ENCODE assay signal across 27 mouse cellular contexts in the genomic region with DNA sequence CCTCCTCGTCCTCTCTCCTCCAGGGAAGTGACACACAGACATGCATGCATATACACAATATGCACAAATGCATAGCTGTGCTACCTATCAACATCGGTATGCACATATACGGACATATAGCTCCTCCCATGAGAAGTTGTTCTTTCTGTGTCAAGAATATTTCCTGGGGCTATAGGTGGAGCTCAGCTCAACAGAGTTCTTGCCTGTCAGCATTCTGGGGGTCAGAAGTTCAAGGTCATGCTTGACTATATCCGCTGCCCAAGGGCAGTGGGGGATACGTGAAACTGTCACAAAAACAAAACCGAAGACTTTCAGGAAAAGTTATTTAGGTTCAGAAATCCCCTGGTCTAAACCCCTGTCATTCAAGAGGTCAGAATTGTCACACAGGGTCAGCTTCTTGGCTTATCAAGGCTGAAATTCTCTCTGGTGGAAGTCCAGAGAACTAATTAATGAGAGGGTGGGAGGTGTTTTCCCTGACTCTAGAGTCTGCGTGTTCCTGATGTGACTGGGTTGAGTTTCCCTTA. TPM values are rescaled to one million over a fixed set of nuclear protein-coding genes. Genes with fewer than 3 reads are reported as not detected.
"Had no signal": no experiment of that assay in that cellular context is flagged by ENCODE, and none has a peak within 500 bp of the region (broad histone marks: within the 10 kb centered on the region; RNA-seq: fewer than 3 reads in every experiment).

No protein-coding gene starts in this region.

- ATAC-seq: hindbrain, postnatal 0 days; intestine, embryonic 15.5 days had no signal

- H3K4me2 ChIP-seq: heart, embryonic 11.5 days; heart, embryonic 13.5 days; heart, embryonic 15.5 days; hindbrain, embryonic 13.5 days; hindbrain, embryonic 15.5 days; intestine, embryonic 15.5 days; kidney, embryonic 15.5 days; limb, embryonic 12.5 days; liver, embryonic 11.5 days; liver, embryonic 13.5 days; liver, embryonic 15.5 days had no signal

- H3K9me3 ChIP-seq: heart, embryonic 13.5 days; heart, embryonic 15.5 days; hindbrain, embryonic 13.5 days; hindbrain, embryonic 15.5 days; intestine, embryonic 15.5 days; kidney, embryonic 15.5 days; limb, embryonic 10.5 days; limb, embryonic 12.5 days; liver, embryonic 13.5 days; liver, embryonic 15.5 days had no signal

- H3K36me3 ChIP-seq: heart, embryonic 13.5 days; heart, embryonic 15.5 days; hindbrain, embryonic 13.5 days; hindbrain, embryonic 15.5 days; intestine, embryonic 15.5 days; kidney, embryonic 15.5 days; limb, embryonic 10.5 days; limb, embryonic 12.5 days; liver, embryonic 13.5 days; liver, embryonic 15.5 days had no signal

- H3K27me3 ChIP-seq: heart, embryonic 13.5 days; heart, embryonic 15.5 days; hindbrain, embryonic 13.5 days; hindbrain, embryonic 15.5 days; intestine, embryonic 15.5 days; kidney, embryonic 15.5 days; limb, embryonic 12.5 days; liver, embryonic 13.5 days; liver, embryonic 15.5 days had no signal

- H3K4me3 ChIP-seq: heart, adult 2 months; heart, embryonic 13.5 days; heart, embryonic 15.5 days; hindbrain, embryonic 13.5 days; hindbrain, embryonic 15.5 days; intestine, embryonic 15.5 days; kidney, embryonic 15.5 days; layer of hippocampus, adult 2 months; left cerebral cortex, adult 2 months; limb, embryonic 10.5 days; limb, embryonic 12.5 days; liver, embryonic 13.5 days; liver, embryonic 15.5 days had no signal

- H3K9ac ChIP-seq: heart, embryonic 13.5 days; heart, embryonic 15.5 days; hindbrain, embryonic 13.5 days; hindbrain, embryonic 15.5 days; intestine, embryonic 15.5 days; kidney, embryonic 15.5 days; limb, embryonic 12.5 days; liver, embryonic 13.5 days; liver, embryonic 15.5 days had no signal

- H3K4me1 ChIP-seq: heart, embryonic 13.5 days; heart, embryonic 15.5 days; hindbrain, embryonic 13.5 days; hindbrain, embryonic 15.5 days; intestine, embryonic 15.5 days; kidney, embryonic 15.5 days; limb, embryonic 10.5 days; limb, embryonic 12.5 days; liver, embryonic 13.5 days; liver, embryonic 15.5 days had no signal

- DNase-seq: gastrocnemius, postnatal 14 days; gastrocnemius, postnatal 36 days; heart, adult 2 months; heart, postnatal 14 days; heart, postnatal 36 days; kidney, adult 11 months; kidney, adult 2 months; kidney, adult 9 months; kidney, postnatal 14 days; kidney, postnatal 4 days; liver; liver, embryonic 13.5 days had no signal

- H3K27ac ChIP-seq: heart, adult 2 months; heart, embryonic 13.5 days; heart, embryonic 15.5 days; hindbrain, embryonic 13.5 days; hindbrain, embryonic 15.5 days; hindbrain, postnatal 0 days; intestine, embryonic 15.5 days; kidney, embryonic 15.5 days; kidney, postnatal 0 days; layer of hippocampus, adult 2 months; left cerebral cortex, adult 2 months; limb, embryonic 10.5 days; limb, embryonic 12.5 days; liver, embryonic 13.5 days; liver, embryonic 15.5 days had no signal

RNA-seq across cellular contexts. Expression of a gene that starts 34.7 kb away (rescaled TPM):
- polyA plus RNA-seq: heart, embryonic 11.5 days; kidney, postnatal 0 days; limb, embryonic 10.5 days; limb, embryonic 12.5 days had no signal
